Mouse (Mus musculus) forebrain, postnatal 0 days (tissue): ENCODE data around the gene Fndc8. TPM values are rescaled to one million over a fixed set of nuclear protein-coding genes. Genes with fewer than 3 reads are reported as not detected.
A peak's percentile ranks its signal among the peaks of the same experiment; 100 is the strongest.

Experiments
- ATAC-seq: fragments of 200-750 bp; cut with Nextera tagmentation; 2 replicates; pipeline ENCODE4 v1.8.0; 2017; ENCODE audit warnings: mild to moderate bottlenecking, moderate library complexity
- DNase-seq: peaks from one replicate; pipeline ENCODE4 v3.0.0-alpha.2; 2015
- H3K27ac ChIP-seq: fragments of 300-500 bp; sonication (generic); 2 replicates; pipeline ENCODE4 v1.5.1; 2014; ENCODE audit warnings: low read depth, mild to moderate bottlenecking, antibody characterized with exemption, low read length, moderate library complexity, mixed read lengths
- H3K27me3 ChIP-seq: fragments of 300-500 bp; sonication (generic); 2 replicates; pipeline ENCODE4 v1.6.1; 2014; ENCODE audit warnings: mild to moderate bottlenecking, low read length, mixed read lengths; ENCODE audit not compliant: insufficient read depth
- H3K36me3 ChIP-seq: fragments of 300-500 bp; sonication (generic); 2 replicates; pipeline ENCODE4 v1.6.1; 2014; ENCODE audit warnings: mild to moderate bottlenecking, moderate library complexity; ENCODE audit not compliant: insufficient read depth
- H3K4me1 ChIP-seq: fragments of 300-500 bp; sonication (generic); 2 replicates; pipeline ENCODE4 v1.6.1; 2014; ENCODE audit warnings: antibody characterized with exemption; ENCODE audit not compliant: insufficient read depth
- H3K4me2 ChIP-seq: fragments of 300-500 bp; sonication (generic); 2 replicates; pipeline ENCODE4 v1.6.1; 2014; ENCODE audit warnings: low read depth, mild to moderate bottlenecking, moderate library complexity
- H3K4me3 ChIP-seq: fragments of 300-500 bp; sonication (generic); 2 replicates; pipeline ENCODE4 v1.5.1; 2014; ENCODE audit warnings: low read depth, low read length, mixed read lengths
- H3K9ac ChIP-seq: fragments of 300-500 bp; sonication (generic); 2 replicates; pipeline ENCODE4 v1.6.1; 2014; ENCODE audit warnings: mild to moderate bottlenecking
- H3K9me3 ChIP-seq: fragments of 300-500 bp; sonication (generic); 2 replicates; pipeline ENCODE4 v1.6.1; 2016; ENCODE audit warnings: low read length
- CTCF ChIP-seq: sonication (generic); IDR thresholded peaks from 2 replicates; pipeline ENCODE4 v1.5.1; 2016; ENCODE audit warnings: antibody characterized with exemption, control low read depth, low read depth
- WGBS: fragments of 180-500 bp; shearing (Covaris S2); extraction: QIAGEN DNeasy Blood & Tissue Kit; methylation state at CpG from one replicate; pipeline ENCODE4 v1.1.7; 2014; 5-methylcytosine and 5-hydroxymethylcytosine counted together
- polyA plus RNA-seq: library from polyadenylated mRNA; unstranded; fragments of >200 nt; fragmentation: Nextera tagmentation; extraction: Ambion mirVana; gene quantifications from 2 replicates; pipeline ENCODE4 v1.2.1, GENCODE M21; 2015
- total RNA-seq: library from RNA; depleted of rRNA; stranded (reverse); fragments of >200 nt; gene quantifications from 2 replicates; pipeline ENCODE4 v1.2.3, GENCODE M21; 2014; rRNA removed

The Fndc8 gene
- total RNA-seq, result not detected in 2 replicates
- 0.06 and 0.29 TPM in 2 replicates for polyA plus RNA-seq

DNA sequence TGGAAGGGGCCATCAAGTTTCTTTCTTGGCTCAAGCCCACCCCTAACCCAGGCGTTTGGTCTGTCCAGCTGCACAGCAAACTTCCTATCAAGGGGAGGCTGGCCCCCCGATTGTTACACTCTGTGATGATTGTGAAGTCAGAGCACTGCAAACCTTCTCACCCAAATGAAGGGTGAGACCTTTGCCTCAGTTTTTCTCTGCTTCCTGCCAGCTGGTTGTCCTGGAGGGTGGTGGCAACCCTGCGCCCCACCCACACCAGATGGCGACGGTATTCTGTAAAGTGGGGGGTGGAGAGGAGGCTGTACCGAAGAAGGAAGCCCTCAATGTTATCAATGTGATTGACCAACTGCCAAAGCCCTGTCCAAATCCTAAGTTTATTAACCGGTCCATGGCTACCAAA is at the start of gene Fndc8:
Fndc8 (plus strand) TSS at position 189 of the 400 bp plus-strand sequence.
- H3K4me2 ChIP-seq, result no peak within 1 kb of the TSS
- H3K36me3 ChIP-seq, result no peaks in the 10 kb centered on the region
- no peaks in the 10 kb centered on the region; the same call in none of the 2 replicates for H3K27me3 ChIP-seq
- 69% methylated on average over 7 of the region's 7 CpGs for WGBS
- H3K27ac ChIP-seq, result no peak within 1 kb of the TSS
- no peak for TF ChIP-seq CTCF
- no peak within 1 kb of the TSS for H3K9ac ChIP-seq
- H3K4me1 ChIP-seq, result no peaks in the 10 kb centered on the region
- no peaks in the 10 kb centered on the region for H3K9me3 ChIP-seq
- H3K4me3 ChIP-seq, result no peak within 1 kb of the TSS
- no peak for DNase-seq
- no peak for ATAC-seq

- H3K4me3 ChIP-seq, result no peak overlapping the region
- H3K27me3 ChIP-seq, result no peaks in the 10 kb centered on the region
- 0 out of 2 replicates have a peak overlapping the region, but pooled peaks have one; percentile 35 for H3K9ac ChIP-seq
- H3K4me2 ChIP-seq, result no peak overlapping the region
- 78% methylated on average over 11 of the region's 11 CpGs for WGBS
- TF ChIP-seq CTCF, result no peak
- H3K36me3 ChIP-seq, result no peaks in the 10 kb centered on the region
- peaks cover under 1% of the 10 kb centered on the region for H3K4me1 ChIP-seq
- DNase-seq, result no peak
- no peaks in the 10 kb centered on the region for H3K9me3 ChIP-seq
- no peak overlapping the region for H3K27ac ChIP-seq
- ATAC-seq, result no peak
These were observed 47.0 kb upstream of the Fndc8 start for GRCm38 (mm10) chr11:82844771-82845414.

- WGBS, result 29% methylated on average over 16 of the region's 16 CpGs
- Histone ChIP-seq H3K4me2 (peak overlapping the region; percentile 30), H3K27me3 (no peaks in the 10 kb centered on the region), H3K27ac (peak overlapping the region; percentile 15; the same call in 1 of the 2 replicates), H3K36me3 (no peaks in the 10 kb centered on the region), H3K9me3 (no peaks in the 10 kb centered on the region), H3K9ac (peak overlapping the region; percentile 35; the same call in 1 of the 2 replicates), H3K4me1 (peaks cover 2% of the 10 kb centered on the region), H3K4me3 (no peak overlapping the region)
- peak; percentile 67; the same call in 1 of the 2 replicates for ATAC-seq
- peak; percentile 25 for TF ChIP-seq CTCF
- no peak for DNase-seq
These were observed 46.4 kb upstream of the Fndc8 start for GRCm38 (mm10) chr11:82845415-82846078.

DNA sequence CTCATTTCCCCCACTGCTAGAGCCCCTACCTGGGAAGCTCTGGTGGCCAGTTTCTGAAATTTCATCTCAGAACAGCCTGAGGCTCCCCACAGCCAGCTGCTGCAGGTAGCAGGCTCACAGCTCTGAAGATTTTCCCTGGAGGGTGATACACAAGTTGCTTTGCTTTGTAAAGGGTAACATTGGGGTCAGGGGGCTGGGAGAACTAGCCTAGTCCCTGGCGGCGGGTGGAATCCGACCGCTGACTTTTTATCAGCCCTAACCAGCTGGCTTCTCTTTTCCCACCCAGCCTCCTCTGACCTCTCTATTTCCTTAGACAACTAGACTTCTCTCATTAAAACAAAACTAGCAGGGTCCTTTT is 45.9 kb upstream of the Fndc8 start:
- H3K4me3 ChIP-seq, result no peak overlapping the region

DNA sequence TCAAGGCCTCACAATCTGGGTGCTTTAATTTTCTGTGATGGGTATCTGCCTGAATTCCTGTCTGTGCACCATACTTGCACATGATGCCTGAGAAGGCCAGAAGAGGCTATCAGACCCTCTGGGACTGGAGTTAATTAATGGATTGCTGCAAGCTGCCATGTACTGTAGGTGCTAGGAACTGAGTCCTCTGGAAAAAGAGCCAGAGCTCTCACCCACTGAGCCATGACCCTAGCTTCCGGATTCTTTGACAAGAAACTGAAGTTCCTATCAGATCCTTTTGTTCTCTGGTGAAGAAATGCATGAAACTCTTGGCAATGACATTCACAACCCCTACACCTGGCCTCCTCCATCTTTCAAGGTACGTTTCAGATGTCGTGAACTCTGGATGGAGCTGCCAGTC is 45.0 kb upstream of the Fndc8 start:
- Histone ChIP-seq H3K4me3 (no peak overlapping the region), H3K27ac (no peak overlapping the region), H3K9ac (no peak overlapping the region), H3K36me3 (no peaks in the 10 kb centered on the region), H3K9me3 (no peaks in the 10 kb centered on the region), H3K4me2 (no peak overlapping the region), H3K4me1 (peaks cover 2% of the 10 kb centered on the region), H3K27me3 (no peaks in the 10 kb centered on the region)
- no peak for ATAC-seq
- 59% methylated on average over 3 of the region's 3 CpGs for WGBS
- no peak for DNase-seq
- no peak for TF ChIP-seq CTCF

More for the DNA sequence above, 45.9 kb upstream of the Fndc8 start:
- Histone ChIP-seq H3K27ac (no peak overlapping the region), H3K9me3 (no peaks in the 10 kb centered on the region), H3K27me3 (no peaks in the 10 kb centered on the region), H3K36me3 (no peaks in the 10 kb centered on the region), H3K4me1 (peaks cover 2% of the 10 kb centered on the region), H3K4me2 (peak overlapping the region; percentile 30), H3K9ac (no peak overlapping the region)
- DNase-seq (no peak), ATAC-seq (no peak)
- no peak for TF ChIP-seq CTCF
- WGBS, result 49% methylated on average over 4 of the region's 4 CpGs

DNA sequence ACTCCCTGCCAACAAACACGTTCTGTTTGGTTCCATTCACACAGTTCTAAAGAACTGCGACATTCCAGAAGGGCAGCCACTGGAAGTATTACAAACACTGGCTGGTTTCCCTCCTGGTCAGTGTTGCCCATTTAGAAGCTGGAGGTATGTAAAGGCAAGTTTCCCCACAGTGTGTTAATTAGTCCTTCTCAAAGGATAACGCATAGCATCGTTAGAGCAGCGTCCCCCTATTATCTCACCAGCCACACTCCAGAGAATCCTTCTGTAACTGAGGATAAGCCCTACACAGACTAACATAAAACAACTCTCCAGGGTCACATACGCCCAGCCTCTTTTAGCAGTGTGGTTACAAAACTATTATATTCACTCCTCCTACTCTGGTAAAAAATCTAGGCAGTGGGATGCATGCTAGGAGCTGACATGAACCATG is 44.3 kb upstream of the Fndc8 start:
- H3K27ac ChIP-seq, result no peak overlapping the region
- H3K9ac ChIP-seq, result no peak overlapping the region
- H3K36me3 ChIP-seq, result no peaks in the 10 kb centered on the region
- DNase-seq (no peak), ATAC-seq (no peak)
- no peak overlapping the region for H3K4me2 ChIP-seq
- no peak overlapping the region for H3K4me3 ChIP-seq
- H3K9me3 ChIP-seq, result no peaks in the 10 kb centered on the region
- no peak for TF ChIP-seq CTCF
- peaks cover 2% of the 10 kb centered on the region for H3K4me1 ChIP-seq
- WGBS, result 16% methylated on average over 6 of the region's 6 CpGs
- no peaks in the 10 kb centered on the region for H3K27me3 ChIP-seq

GRCm38 (mm10) chr11:82850259-82850658 is 41.7 kb upstream of the Fndc8 start:
- no peak overlapping the region for H3K4me2 ChIP-seq
- WGBS, result 63% methylated on average over 5 of the region's 5 CpGs
- H3K4me3 ChIP-seq, result no peak overlapping the region
- H3K36me3 ChIP-seq, result no peaks in the 10 kb centered on the region
- H3K9me3 ChIP-seq, result no peaks in the 10 kb centered on the region
- no peaks in the 10 kb centered on the region for H3K27me3 ChIP-seq
- ATAC-seq, result no peak
- no peak overlapping the region for H3K27ac ChIP-seq
- peaks cover 2% of the 10 kb centered on the region for H3K4me1 ChIP-seq
- H3K9ac ChIP-seq, result no peak overlapping the region
- DNase-seq, result no peak
- TF ChIP-seq CTCF, result no peak
